Mouse (Mus musculus) T-helper 2 cell (primary cell): ENCODE data around the gene Clec16a.

Experiments
- in situ Hi-C: fragments of 300-600 bp; cut with MboI, MseI; formaldehyde crosslinking; loops from one replicate; pipeline ENCODE4 v1.15.1; 2025; ENCODE audit warnings: high pct_unique_total_duplicates

Clec16a gene

DNA sequence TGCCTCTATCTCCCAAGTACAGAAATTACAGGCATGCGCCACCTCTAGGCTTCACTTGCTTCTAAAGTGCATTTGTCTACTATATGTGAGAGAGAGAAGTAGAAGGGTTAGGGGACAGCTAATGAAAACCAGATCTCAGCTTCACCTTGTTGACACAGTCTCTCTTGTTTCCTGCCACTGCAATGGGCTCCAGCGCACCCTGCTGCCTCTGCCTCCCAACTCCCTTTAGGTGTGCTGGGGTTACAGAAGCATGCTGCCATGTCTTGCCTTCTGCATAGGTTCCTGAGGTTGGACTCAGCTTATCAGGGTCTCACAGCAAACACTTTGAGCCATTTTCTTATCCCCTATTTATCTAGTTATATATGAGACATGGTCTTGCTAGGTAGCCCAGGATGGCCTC is 129.8 kb downstream of the Clec16a start:
- in situ Hi-C loops, result loop anchor here (25.0 kb wide), 1 partner anchor 1263 kb away; no protein-coding TSS in a partner anchor

- in situ Hi-C loops, result loop anchor here (25.0 kb wide), 1 partner anchor 1263 kb away; no protein-coding TSS in a partner anchor
Measured at GRCm38 (mm10) chr16:10675612-10676011, 130.5 kb downstream of the Clec16a start.

GRCm38 (mm10) chr16:10676461-10677066 is 131.4 kb downstream of the Clec16a start:
- in situ Hi-C loops, result loop anchor here (25.0 kb wide), 1 partner anchor 1264 kb away; no protein-coding TSS in a partner anchor

- in situ Hi-C loops, result loop anchor here (25.0 kb wide), 1 partner anchor 1270 kb away; no protein-coding TSS in a partner anchor
Measured at GRCm38 (mm10) chr16:10682521-10682920, 137.4 kb downstream of the Clec16a start.

- in situ Hi-C loops, result loop anchor here (25.0 kb wide), 1 partner anchor 1271 kb away; no protein-coding TSS in a partner anchor
Measured at GRCm38 (mm10) chr16:10683193-10684000, 138.3 kb downstream of the Clec16a start.

GRCm38 (mm10) chr16:10689748-10690318 is 144.7 kb downstream of the Clec16a start:
- in situ Hi-C loops, result loop anchor here (25.0 kb wide), 1 partner anchor 1278 kb away; no protein-coding TSS in a partner anchor

DNA sequence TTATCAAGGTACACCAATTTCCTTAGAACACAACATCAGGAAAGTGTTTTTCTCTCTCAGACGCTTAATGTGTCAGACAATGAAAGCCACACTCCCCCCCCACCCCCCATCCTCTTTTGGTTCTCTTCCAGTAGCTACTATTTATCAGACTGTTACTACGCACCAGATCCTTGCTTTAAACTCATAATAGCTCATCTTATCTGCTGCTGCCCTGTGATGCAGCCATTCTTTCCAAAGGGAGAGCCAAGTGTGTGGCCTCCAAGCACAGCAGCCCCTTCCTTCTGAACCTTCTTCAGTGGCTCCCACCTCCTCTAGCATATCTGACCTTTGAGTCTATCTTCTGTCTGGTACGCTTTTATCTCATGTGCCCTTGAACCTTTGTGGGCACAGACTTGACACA is 145.3 kb downstream of the Clec16a start:
- in situ Hi-C loops, result loop anchor here (25.0 kb wide), 1 partner anchor 1278 kb away; no protein-coding TSS in a partner anchor

- in situ Hi-C loops, result loop anchor here (25.0 kb wide), 1 partner anchor 1279 kb away; no protein-coding TSS in a partner anchor
Measured at GRCm38 (mm10) chr16:10691705-10692104, 146.6 kb downstream of the Clec16a start.

GRCm38 (mm10) chr16:10692848-10693247 is 147.7 kb downstream of the Clec16a start:
- in situ Hi-C loops, result loop anchor here (25.0 kb wide), 1 partner anchor 1281 kb away; no protein-coding TSS in a partner anchor

GRCm38 (mm10) chr16:10693424-10693823 is 148.3 kb downstream of the Clec16a start:
- in situ Hi-C loops, result loop anchor here (25.0 kb wide), 1 partner anchor 1281 kb away; no protein-coding TSS in a partner anchor

- in situ Hi-C loops, result loop anchor here (25.0 kb wide), 1 partner anchor 1282 kb away; no protein-coding TSS in a partner anchor
Measured at GRCm38 (mm10) chr16:10694414-10694851, 149.3 kb downstream of the Clec16a start.

GRCm38 (mm10) chr16:10697861-10698659 is 152.9 kb downstream of the Clec16a start:
- in situ Hi-C loops, result loop anchor here (25.0 kb wide), 1 partner anchor 1286 kb away; no protein-coding TSS in a partner anchor

DNA sequence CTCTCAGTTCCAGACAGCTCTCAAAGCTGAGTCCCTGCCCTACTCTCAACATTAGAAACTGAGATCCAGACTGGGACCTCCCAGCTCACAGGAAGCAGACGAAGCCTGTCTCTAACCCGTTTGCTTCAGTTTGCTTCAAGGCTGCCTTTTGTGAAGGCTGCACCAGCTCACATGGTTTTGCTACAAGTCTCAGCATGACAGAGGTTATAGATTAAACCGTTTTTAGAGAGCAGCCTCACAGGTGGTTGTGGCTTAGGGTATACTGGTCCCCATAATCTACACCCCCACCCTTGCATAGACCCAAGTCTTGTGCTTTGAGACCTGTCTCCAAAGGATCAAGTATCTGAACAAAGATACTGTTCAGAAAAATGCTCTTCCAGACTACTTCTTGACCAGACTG is 154.2 kb downstream of the Clec16a start:
- in situ Hi-C loops, result loop anchor here (25.0 kb wide), 1 partner anchor 1287 kb away; no protein-coding TSS in a partner anchor

DNA sequence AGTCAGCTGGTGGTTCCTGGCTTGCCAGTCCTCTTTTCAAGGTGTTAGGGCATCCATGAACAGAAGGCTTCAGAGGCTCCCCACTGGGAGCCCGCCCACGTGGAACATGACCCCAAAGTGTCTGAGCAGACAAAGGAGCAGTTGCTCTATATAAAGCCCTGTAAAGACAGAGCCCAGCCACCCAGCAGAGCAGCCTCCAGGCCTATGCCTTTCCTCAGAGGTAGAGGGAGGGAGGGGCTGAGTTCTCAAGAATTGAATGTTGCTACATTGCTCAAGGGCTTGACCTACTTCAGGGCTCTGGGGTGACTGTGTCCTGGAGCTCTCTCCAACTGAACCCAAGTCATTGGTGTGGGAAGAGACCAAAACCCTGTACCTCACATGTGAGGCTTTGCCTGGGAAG is 155.0 kb downstream of the Clec16a start:
- in situ Hi-C loops, result loop anchor here (5.0 to 25.0 kb wide), 3 partner anchors 33 to 1863 kb away; partner anchors contain the start of gene 1810013L24Rik

- in situ Hi-C loops, result loop anchor here (5.0 to 25.0 kb wide), 3 partner anchors 35 to 1865 kb away; partner anchors contain the start of gene 1810013L24Rik
Measured at GRCm38 (mm10) chr16:10702399-10702798, 157.3 kb downstream of the Clec16a start.

DNA sequence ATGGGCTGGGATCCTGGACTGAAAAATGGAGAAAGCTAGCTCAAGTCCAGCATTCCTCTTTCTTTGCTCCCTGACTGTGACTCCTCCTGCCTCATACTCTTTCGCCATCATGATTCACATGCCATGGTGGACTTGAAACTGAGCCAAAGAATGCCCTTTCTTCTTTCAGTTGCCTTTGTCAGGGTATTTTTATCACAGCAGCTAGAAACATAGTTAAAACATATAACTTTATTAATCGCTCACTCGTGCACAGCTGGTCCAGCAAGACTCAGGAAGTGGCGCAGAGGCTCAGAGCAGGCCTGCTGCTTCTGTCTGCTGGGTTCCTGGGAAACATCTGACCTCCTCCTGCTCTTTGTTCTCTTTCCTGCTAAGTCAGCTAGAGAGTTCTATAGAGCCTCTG is 158.8 kb downstream of the Clec16a start:
- in situ Hi-C loops, result loop anchor here (5.0 to 25.0 kb wide), 3 partner anchors 37 to 1867 kb away; partner anchors contain the start of gene 1810013L24Rik

DNA sequence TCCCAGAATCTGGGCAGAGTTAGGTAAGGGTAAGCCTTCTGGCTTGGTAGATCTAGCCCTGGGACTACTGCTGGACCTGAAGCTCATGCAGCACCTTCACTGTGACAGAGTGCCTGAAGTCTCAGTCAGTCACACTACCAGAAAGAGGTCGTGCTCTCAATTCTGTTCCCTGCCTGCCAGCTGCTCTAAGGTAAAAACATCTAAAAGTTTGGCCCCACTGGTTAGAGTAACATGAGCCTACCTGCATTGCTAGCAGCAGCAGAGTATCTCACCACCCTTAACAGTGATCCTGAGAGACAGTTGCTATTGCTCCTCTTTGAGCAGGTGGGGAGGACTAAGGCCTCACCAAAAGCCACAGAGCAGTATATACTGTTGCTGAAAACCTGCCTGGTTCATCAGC is 160.3 kb downstream of the Clec16a start:
- in situ Hi-C loops, result loop anchor here (25.0 kb wide), 1 partner anchor 1868 kb away; the partner anchor contains the start of gene 1810013L24Rik

DNA sequence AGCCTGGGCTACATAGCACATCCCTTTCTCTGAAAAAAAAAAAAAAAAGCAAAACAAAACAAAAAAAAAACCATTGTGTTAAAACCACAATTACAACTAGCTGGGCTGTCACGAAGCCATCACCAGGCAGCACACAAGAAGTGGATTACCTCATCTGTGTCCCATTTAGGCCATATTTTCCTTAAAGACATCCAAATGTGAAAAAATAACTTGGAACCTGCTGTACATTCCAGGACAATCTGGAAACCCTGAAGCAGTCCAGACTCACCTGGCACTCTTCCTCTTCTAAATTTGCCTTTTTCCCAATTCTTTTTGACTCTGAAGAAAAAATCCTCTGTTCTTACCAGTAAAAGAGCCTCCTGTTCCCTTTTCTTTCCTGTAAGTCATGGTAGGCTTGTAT is 166.4 kb downstream of the Clec16a start:
- in situ Hi-C loops, result loop anchor here (25.0 kb wide), 1 partner anchor 1874 kb away; the partner anchor contains the start of gene 1810013L24Rik

GRCm38 (mm10) chr16:10713041-10713440 is 167.9 kb downstream of the Clec16a start:
- in situ Hi-C loops, result loop anchor here (25.0 kb wide), 1 partner anchor 1876 kb away; the partner anchor contains the start of gene 1810013L24Rik
